Mouse (Mus musculus) WW6 (cell line): ENCODE data around the gene Spag4.
"Not testable (repeated sequence)": the region's sequence is repeated elsewhere in the genome, so short reads cannot be mapped to it uniquely, and the experiment has no call there.

Source experiments
- DNase-seq: peaks from one replicate; pipeline ENCODE4 v3.0.0-alpha.2; 2013; ENCODE audit warnings: low read depth, low spot score

Spag4 gene

GRCm38 (mm10) chr2:156110627-156111357, 45.8 kb downstream of the Spag4 start:
- DNase-seq, result peak; percentile 20

GRCm38 (mm10) chr2:156111358-156112079, 46.5 kb downstream of the Spag4 start, which contains the start of the genes Cpne1 and Rbm12:
Cpne1 (minus strand) TSS chr2:156111965.
Rbm12 (minus strand) TSS chr2:156111978.
- peak; percentile 81 for DNase-seq

- DNase-seq, result not testable (repeated sequence)
Observed at GRCm38 (mm10) chr2:156112080-156112423, 47.1 kb downstream of the Spag4 start.

- DNase-seq, result no peak
Observed at GRCm38 (mm10) chr2:156119566-156119965, 54.6 kb downstream of the Spag4 start.
